Mouse (Mus musculus): Measurements from ENCODE around the gene Rsl24d1. TPM values are rescaled to one million over a fixed set of nuclear protein-coding genes. Genes with fewer than 3 reads are reported as not detected.

The Rsl24d1 gene
- total RNA-seq (2012; rRNA removed) (203 and 234 TPM in 2 replicates), polyA plus RNA-seq (2012; ENCODE audit: insufficient read depth in 1 of 2, insufficient read length in 2 of 2, low read depth in 1 of 2, low replicate concordance in 2 of 2, missing spikeins in 1 of 2) (100 to 1,000 TPM in 1 of 2 experiments, not detected in 1; 195 TPM)

DNA sequence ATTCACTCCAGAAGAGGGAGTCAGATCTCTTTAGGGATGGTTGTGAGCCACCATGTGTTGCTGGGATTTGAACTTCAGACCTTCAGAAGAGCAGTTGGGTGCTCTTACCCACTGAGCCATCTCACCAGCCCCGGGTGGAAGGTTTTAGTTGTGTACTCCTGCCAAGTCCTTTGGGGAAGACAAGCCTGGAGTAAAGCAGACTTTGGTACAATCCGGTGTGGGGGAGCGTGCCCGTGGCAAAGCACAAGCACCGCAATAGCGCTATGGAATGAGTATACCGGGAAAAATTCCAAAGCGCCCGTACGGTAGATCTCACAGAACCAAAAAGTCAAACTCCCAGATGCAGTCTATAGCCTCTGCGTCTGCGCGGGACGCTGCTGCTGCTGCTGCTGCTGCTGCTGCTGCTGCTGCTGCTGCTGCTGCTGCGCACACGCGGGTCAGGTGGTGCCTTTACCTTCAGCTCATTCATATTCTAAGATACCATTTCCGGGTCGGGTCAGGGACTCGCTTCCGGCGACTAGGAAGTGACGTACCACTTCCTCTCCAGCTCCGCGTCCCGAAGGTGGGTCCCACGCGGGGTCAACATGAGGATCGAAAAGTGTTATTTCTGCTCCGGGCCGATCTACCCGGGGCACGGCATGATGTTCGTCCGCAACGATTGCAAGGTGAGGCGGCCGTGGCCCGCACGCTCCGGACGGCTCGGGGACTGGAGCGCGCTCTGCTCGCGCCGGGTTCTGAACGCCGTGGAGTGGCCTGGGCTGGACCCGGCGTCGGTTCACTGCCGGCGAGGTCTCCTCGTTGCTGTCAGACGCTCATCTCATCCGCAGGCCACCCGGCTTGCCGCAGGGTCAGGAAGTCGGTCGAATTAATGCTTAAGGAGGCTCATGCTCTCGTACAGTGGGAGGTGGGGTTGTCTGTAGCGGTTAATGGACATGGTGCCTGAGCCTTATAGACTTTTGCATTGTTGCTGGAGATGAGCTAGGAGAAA lies at the start of gene Rsl24d1:
Rsl24d1 (plus strand) TSS at position 508 of the 988 bp plus-strand sequence.
- Histone ChIP-seq H3K27me3 (ENCODE audit: control insufficient read depth in 1 of 2, insufficient read depth in 2 of 2, low read length in 2 of 2) (peaks cover 1 to 3% of the 10 kb centered on the region in 2 experiments; a peak in 2 of 4 replicates), H3K27ac (ENCODE audit: control insufficient read depth, low read depth, low read length) (peak within 1 kb of the TSS; percentile 61), H3K9me3 (replicated peaks; ENCODE audit: insufficient read depth, low read length) (no peaks in the 10 kb centered on the region), H3K4me3 (ENCODE audit: control insufficient read depth in 1 of 2, insufficient read depth in 1 of 2, low read depth in 2 of 2, low read length in 2 of 2) (peak within 1 kb of the TSS; percentile 95 to 100), H3K36me3 (ENCODE audit: control insufficient read depth in 1 of 2, insufficient read depth in 2 of 2, low read length in 2 of 2) (peaks cover 13 to 14% of the 10 kb centered on the region in 2 experiments), H3K4me1 (ENCODE audit: control insufficient read depth in 1 of 2, insufficient read depth in 2 of 2, low read length in 2 of 2) (peaks cover 0 to 9% of the 10 kb centered on the region in 2 experiments; a peak in 3 of 4 replicates), H3K9ac (ENCODE audit: control insufficient read depth, low read depth, low read length, poor library complexity, severe bottlenecking) (peak within 1 kb of the TSS; percentile 87), H3K79me2 (ENCODE audit: control insufficient read depth, insufficient read depth, low read length, poor library complexity) (peaks cover 29% of the 10 kb centered on the region)
- DNase-seq (ENCODE audit: low read depth, low spot score), result peak; percentile 95
- no peak for TF ChIP-seq TAL1 (IDR thresholded peaks at IDR 0.05; ENCODE audit: low read length)
- TF ChIP-seq ZMIZ1 (IDR thresholded peaks at IDR 0.05; ENCODE audit: low read depth, low read length), result peak; percentile 28; the same call in 1 of the 2 replicates
- peak; percentile 76 for TF ChIP-seq NRF1 (IDR thresholded peaks at IDR 0.05; ENCODE audit: insufficient read depth, low read depth, low read length, poor library complexity, severe bottlenecking)
- TF ChIP-seq GATA1 (IDR thresholded peaks at IDR 0.05; ENCODE audit: low read depth, low read length), result no peak
- TF ChIP-seq USF2 (IDR thresholded peaks at IDR 0.05; ENCODE audit: borderline replicate concordance in 1 of 2, insufficient read depth in 1 of 2, low read depth in 1 of 2, low read length in 2 of 2), result no peak
- TF ChIP-seq CTCF (IDR thresholded peaks at IDR 0.05 in 2 of 3, conservative IDR thresholded peaks at IDR 0.05 in 1 of 3; ENCODE audit: control insufficient read depth in 1 of 3, insufficient read depth in 1 of 3, low read depth in 2 of 3, low read length in 3 of 3, poor library complexity in 1 of 3, severe bottlenecking in 1 of 3), result no peak
- TF ChIP-seq MYB (IDR thresholded peaks at IDR 0.05; ENCODE audit: low read depth, low read length), result no peak
- TF ChIP-seq ZC3H11A (IDR thresholded peaks at IDR 0.05; ENCODE audit: low read depth, low read length), result no peak
- TF ChIP-seq CHD1 (IDR thresholded peaks at IDR 0.05; ENCODE audit: low read depth, low read length), result 0 out of 2 replicates have a peak, but pooled peaks have one; percentile 55
- TF ChIP-seq TBP (IDR thresholded peaks at IDR 0.05; ENCODE audit: low read depth, low read length), result peak; percentile 80
- TF ChIP-seq USF1 (IDR thresholded peaks at IDR 0.05; ENCODE audit: low read depth, low read length), result peak; percentile 88
- TF ChIP-seq JUND (IDR thresholded peaks at IDR 0.05; ENCODE audit: low read depth, low read length), result no peak
- no peak for TF ChIP-seq SMC3 (IDR thresholded peaks at IDR 0.05; ENCODE audit: low read depth, low read length)
- TF ChIP-seq MAX (IDR thresholded peaks at IDR 0.05; ENCODE audit: low read length), result peak; percentile 86
- TF ChIP-seq ELF1 (IDR thresholded peaks at IDR 0.05; ENCODE audit: low read depth, low read length), result peak; percentile 88
- no peak for TF ChIP-seq BHLHE40 (IDR thresholded peaks at IDR 0.05; ENCODE audit: borderline replicate concordance, low read depth, low read length)
- no peak for TF ChIP-seq RAD21 (IDR thresholded peaks at IDR 0.05; ENCODE audit: low read depth, low read length)
- no peak for TF ChIP-seq POLR2AphosphoS5 (IDR thresholded peaks at IDR 0.05; ENCODE audit: borderline replicate concordance, low read depth, low read length)
- TF ChIP-seq NELFE (IDR thresholded peaks at IDR 0.05; ENCODE audit: low read depth, low read length), result peak; percentile 91
- TF ChIP-seq HCFC1 (IDR thresholded peaks at IDR 0.05; ENCODE audit: low read depth, low read length), result peak; percentile 91
- TF ChIP-seq UBTF (IDR thresholded peaks at IDR 0.05; ENCODE audit: borderline replicate concordance, insufficient read depth, low read depth, low read length), result 0 out of 2 replicates have a peak, but pooled peaks have one; percentile 51
- TF ChIP-seq MXI1 (IDR thresholded peaks at IDR 0.05; ENCODE audit: low read depth, low read length), result peak; percentile 96
- no peak for TF ChIP-seq ZNF384 (IDR thresholded peaks at IDR 0.05; ENCODE audit: low read depth, low read length)
- TF ChIP-seq RCOR1 (IDR thresholded peaks at IDR 0.05; ENCODE audit: low read depth, low read length), result no peak
- TF ChIP-seq CHD2 (IDR thresholded peaks at IDR 0.05; ENCODE audit: low read length), result no peak
- peak; percentile 60; the same call in 1 of the 2 replicates for TF ChIP-seq POLR2AphosphoS2 (IDR thresholded peaks at IDR 0.05; ENCODE audit: low read length)
- peak; percentile 94 for TF ChIP-seq SIN3A (IDR thresholded peaks at IDR 0.05; ENCODE audit: low read length)
- peak in 1 of 2 experiments; percentile 42; a peak in 2 of 4 replicates for TF ChIP-seq EP300 (IDR thresholded peaks at IDR 0.05; ENCODE audit: low read depth in 1 of 2, low read length in 2 of 2)
- no peak for TF ChIP-seq GABPA (IDR thresholded peaks at IDR 0.05; ENCODE audit: low read depth, low read length)
- 0 out of 2 replicates have a peak, but pooled peaks have one; percentile 40 for TF ChIP-seq TCF12 (IDR thresholded peaks at IDR 0.05; ENCODE audit: low read depth, low read length)
- no peak for TF ChIP-seq ETS1 (IDR thresholded peaks at IDR 0.05; ENCODE audit: low read depth, low read length)
- peak; percentile 80 for TF ChIP-seq KAT2A (conservative IDR thresholded peaks at IDR 0.05; ENCODE audit: low read depth, low read length)
- TF ChIP-seq POLR2A (IDR thresholded peaks at IDR 0.05; ENCODE audit: control insufficient read depth in 1 of 2, insufficient read depth in 1 of 2, low read depth in 1 of 2, low read length in 2 of 2, poor library complexity in 1 of 2), result peak; percentile 60 to 82; a peak in 3 of 4 replicates
- TF ChIP-seq MAZ (IDR thresholded peaks at IDR 0.05; ENCODE audit: low read depth, low read length), result no peak

Measured in MEL (cell line).